Mouse (Mus musculus): ENCODE data around the gene Lman2.

Lman2 gene

GRCm38 (mm10) chr13:55362453-55363060 is at the start of gene Lman2:
Lman2 (minus strand) TSS chr13:55362783.
- peak; percentile 99 for DNase-seq (ENCODE audit: low read depth, low spot score)

- no peak for DNase-seq (ENCODE audit: low read depth, low spot score)
Observed at GRCm38 (mm10) chr13:55411826-55412225, 49.2 kb upstream of the Lman2 start.

- no peak for DNase-seq (ENCODE audit: low read depth, low spot score)
Observed at GRCm38 (mm10) chr13:55408546-55409120, 46.0 kb upstream of the Lman2 start.

DNA sequence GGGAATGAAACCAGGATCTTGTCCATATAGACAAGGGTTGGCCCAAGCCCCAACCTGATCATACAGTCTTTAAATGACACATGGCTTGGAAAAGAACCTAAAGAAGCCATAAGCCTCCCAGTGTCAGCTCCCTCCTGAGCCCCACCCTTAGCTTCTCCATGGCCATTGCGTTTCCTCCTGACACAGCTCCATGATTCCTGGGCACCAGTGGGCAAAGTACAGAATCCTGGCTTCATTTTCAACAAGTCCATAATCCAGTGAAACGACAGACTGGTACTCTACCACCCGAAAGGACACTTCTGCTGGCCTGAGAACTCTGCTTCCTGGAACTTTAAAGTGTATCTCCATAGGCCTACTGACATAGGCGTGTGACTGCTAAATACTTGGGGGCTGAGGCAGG is 44.8 kb upstream of the Lman2 start:
- DNase-seq (ENCODE audit: low read depth, low spot score), result no peak

- DNase-seq (ENCODE audit: low read depth, low spot score), result no peak
Observed at GRCm38 (mm10) chr13:55405783-55406390, 43.3 kb upstream of the Lman2 start.

GRCm38 (mm10) chr13:55404853-55405782 is 42.5 kb upstream of the Lman2 start:
- DNase-seq (ENCODE audit: low read depth, low spot score), result peak; percentile 63

DNA sequence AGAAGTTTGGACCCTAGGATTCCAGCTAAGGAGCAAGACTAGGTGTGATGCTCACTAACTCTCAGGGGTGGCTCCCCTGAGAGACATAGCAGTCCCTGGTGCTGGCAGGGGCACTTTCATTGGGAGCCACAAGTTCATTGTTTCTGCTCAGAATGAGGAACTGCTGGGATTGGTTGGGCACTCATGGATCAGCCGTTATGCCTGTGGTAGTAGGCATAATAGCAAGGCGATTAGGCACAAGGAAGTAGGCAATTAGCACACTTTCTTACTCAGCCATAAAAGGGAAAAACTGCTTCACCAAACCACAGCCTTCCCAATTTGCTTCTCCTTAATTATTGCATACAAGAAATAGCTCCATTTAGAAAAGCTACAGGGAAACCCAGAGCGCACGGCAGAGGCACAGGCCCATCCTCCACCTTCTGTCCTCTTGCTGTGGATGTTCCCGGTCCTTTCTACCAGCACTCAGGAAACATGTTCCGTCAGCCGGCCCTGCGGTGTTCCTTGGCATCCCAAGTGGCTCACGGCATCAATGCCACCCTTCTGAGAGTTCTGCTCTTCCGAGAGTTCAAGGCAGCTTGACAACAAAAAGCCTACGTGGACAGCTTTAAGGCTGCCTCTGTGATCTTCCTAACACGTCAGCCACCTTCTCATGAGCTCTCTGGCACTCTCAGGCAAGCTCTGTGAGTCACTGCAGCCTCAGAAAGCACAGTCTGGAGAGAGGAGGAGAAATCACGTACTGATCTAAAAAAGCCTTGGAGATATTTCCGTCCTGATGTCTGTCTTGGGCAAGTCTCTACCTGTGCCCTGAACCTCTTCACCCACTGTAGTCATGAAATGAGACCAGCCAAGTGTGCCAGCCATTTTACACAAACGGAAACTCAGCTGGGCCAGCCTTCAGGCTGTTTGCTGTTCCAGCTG is 41.6 kb upstream of the Lman2 start:
- peak; percentile 82 for DNase-seq (ENCODE audit: low read depth, low spot score)

GRCm38 (mm10) chr13:55403266-55403665 is 40.7 kb upstream of the Lman2 start:
- no peak for DNase-seq (ENCODE audit: low read depth, low spot score)

GRCm38 (mm10) chr13:55400039-55400346 is 37.4 kb upstream of the Lman2 start:
- DNase-seq (ENCODE audit: low read depth, low spot score), result no peak

DNA sequence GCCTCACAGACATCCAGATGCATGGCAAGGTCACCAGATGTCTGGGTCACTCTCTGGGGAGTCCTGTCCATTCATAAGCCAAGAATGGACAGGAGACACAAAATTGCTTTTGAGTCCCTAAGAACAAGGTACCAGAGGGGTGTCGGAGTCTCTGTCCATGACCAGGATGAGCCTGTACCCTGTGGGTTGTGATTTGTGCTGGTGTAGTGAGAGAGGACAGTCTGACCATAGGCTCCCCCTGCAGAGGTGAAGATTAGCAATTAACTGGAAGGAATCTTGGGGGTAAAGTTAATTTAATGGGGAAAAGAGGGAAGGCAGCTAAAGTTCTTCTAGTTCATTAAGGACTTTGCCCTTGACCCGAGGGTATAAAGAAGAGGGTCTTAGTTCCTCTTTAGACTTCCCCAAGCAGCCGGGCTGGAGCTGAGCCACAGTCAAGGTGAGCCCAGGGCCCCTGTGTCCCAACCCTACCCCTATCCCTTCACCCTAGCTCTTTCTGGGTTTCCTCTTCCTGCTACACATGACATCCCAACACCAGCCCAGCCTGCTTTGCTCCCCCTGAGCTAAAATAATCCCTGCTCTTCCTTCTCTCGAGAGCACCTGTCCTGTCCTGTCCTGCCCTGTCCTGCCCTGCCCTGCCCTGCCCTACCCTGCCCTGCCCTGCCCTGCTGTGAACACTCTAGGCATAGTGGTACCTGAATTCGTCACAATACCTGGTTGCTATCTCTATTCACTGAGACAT is 36.9 kb upstream of the Lman2 start:
- DNase-seq (ENCODE audit: low read depth, low spot score), result no peak

DNA sequence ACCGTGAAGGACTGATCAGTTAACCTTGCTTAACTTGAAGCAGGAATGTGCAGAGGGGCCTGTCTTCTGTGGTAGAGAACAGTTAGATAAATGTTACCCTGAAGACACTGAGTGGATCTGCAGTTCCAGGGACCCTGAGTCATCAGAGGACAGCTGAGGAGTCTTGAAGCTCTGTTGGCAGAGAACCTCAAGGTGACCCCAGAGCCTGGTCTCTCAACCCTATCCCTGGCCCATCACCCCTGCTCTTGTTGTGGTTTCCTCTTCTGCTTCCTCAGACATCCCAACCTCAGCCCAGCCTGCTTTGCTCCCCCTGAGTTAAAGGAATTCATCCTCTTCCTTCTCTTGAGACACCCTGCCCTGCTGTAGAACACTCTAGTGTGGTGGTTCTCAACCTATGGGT is 35.5 kb upstream of the Lman2 start, which contains the start of gene Slc34a1:
Gene Slc34a1, plus strand, starts transcription at position 100 of the 400 bp plus-strand sequence.
- no peak for DNase-seq (ENCODE audit: low read depth, low spot score)

GRCm38 (mm10) chr13:55392933-55393332 is 30.4 kb upstream of the Lman2 start:
- no peak for DNase-seq (ENCODE audit: low read depth, low spot score)

DNA sequence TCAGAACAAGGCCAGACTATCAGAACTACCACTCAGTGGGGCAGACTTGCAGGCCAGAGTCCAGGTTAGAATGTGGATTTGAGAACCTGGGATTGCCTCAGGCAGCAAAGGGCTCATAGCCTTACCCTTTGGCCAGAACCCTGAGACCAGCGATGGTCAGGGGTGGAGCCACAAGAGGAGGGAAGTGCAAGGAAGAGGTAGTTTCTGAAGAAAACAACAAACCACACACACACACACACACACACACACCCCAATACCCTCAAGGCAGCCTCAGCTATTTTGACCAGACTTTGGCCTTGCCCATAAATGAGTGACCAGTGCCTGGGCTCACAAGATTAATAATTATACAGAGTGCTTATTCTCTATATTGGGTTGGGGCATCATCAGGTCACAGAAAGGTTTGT is 29.0 kb upstream of the Lman2 start:
- no peak for DNase-seq (ENCODE audit: low read depth, low spot score)

GRCm38 (mm10) chr13:55390644-55391043 is 28.1 kb upstream of the Lman2 start:
- no peak for DNase-seq (ENCODE audit: low read depth, low spot score)

DNA sequence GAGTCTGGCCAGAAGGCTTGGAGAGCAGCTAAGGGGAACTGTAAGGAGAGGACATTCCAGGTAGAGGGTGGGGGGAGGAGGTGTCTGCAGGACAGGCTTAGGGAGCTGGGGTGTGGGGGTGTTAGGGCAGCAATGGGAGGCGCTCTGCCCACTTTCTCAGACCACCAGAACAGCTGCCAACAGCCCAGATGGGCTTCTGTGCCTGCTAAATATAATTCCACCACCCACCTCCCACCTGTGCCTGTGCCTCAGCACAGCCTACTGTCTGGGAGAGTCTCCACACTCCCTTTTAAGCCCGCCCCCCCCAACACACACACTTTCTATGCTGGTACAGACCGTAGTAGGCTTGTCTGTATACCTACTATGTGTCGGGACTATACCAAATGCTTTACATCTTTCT is 19.2 kb upstream of the Lman2 start:
- peak; percentile 84 for DNase-seq (ENCODE audit: low read depth, low spot score)

GRCm38 (mm10) chr13:55378907-55379580 is 16.5 kb upstream of the Lman2 start:
- no peak for DNase-seq (ENCODE audit: low read depth, low spot score)

GRCm38 (mm10) chr13:55375877-55376276 is 13.3 kb upstream of the Lman2 start:
- no peak for DNase-seq (ENCODE audit: low read depth, low spot score)

GRCm38 (mm10) chr13:55374206-55374924 is 11.8 kb upstream of the Lman2 start:
- no peak for DNase-seq (ENCODE audit: low read depth, low spot score)

GRCm38 (mm10) chr13:55371740-55372139 is 9.2 kb upstream of the Lman2 start:
- DNase-seq (ENCODE audit: low read depth, low spot score), result no peak

Data from telencephalon, adult 2 months (tissue).